Mouse (Mus musculus): ENCODE data around the gene Wwox.

- no peak for TF ChIP-seq CTCF (IDR thresholded peaks at IDR 0.05; ENCODE audit: control insufficient read depth, insufficient read depth, insufficient replicate concordance, low read depth, low read length)
- TF ChIP-seq POLR2A (IDR thresholded peaks at IDR 0.05; ENCODE audit: control insufficient read depth, low read depth, low read length): no peak
Observed at GRCm38 (mm10) chr8:114875161-114875560, 435.7 kb downstream of the Wwox start.
